Mouse (Mus musculus) forebrain, embryonic 11.5 days (tissue): Measurements from ENCODE around the gene Ms4a2. TPM values are rescaled to one million over a fixed set of nuclear protein-coding genes. Genes with fewer than 3 reads are reported as not detected.

Source experiments
- ATAC-seq: fragments of 200-750 bp; cut with Nextera tagmentation; replicated peaks from 2 replicates; pipeline ENCODE4 v1.8.0; 2017; ENCODE audit warnings: moderate TSS enrichment; ENCODE audit not compliant: low FRiP score
- DNase-seq: peaks from one replicate; pipeline ENCODE4 v3.0.0-alpha.2; 2017; ENCODE audit warnings: low spot score
- H3K27ac ChIP-seq: fragments of 300-500 bp; sonication (generic); 2 replicates; pipeline ENCODE4 v1.5.1; 2014; ENCODE audit warnings: low read depth, low read length
- H3K27me3 ChIP-seq: fragments of 300-500 bp; sonication (generic); 2 replicates; pipeline ENCODE4 v1.6.1; 2014; ENCODE audit warnings: mild to moderate bottlenecking, low read length, mixed read lengths; ENCODE audit not compliant: control insufficient read depth, insufficient read depth
- H3K36me3 ChIP-seq: fragments of 300-500 bp; sonication (generic); 2 replicates; pipeline ENCODE4 v1.6.1; 2014; ENCODE audit warnings: mild to moderate bottlenecking, low read length, moderate library complexity, mixed read lengths; ENCODE audit not compliant: control insufficient read depth, insufficient read depth
- H3K4me1 ChIP-seq: fragments of 300-500 bp; sonication (generic); replicated peaks from 2 replicates; pipeline ENCODE4 v1.6.1; 2014; ENCODE audit warnings: low read length, mixed read lengths; ENCODE audit not compliant: control insufficient read depth, insufficient read depth
- H3K4me2 ChIP-seq: fragments of 300-500 bp; sonication (generic); 2 replicates; pipeline ENCODE4 v1.6.1; 2014; ENCODE audit warnings: low read depth, mild to moderate bottlenecking, low read length, moderate library complexity, mixed read lengths; ENCODE audit not compliant: severe bottlenecking
- H3K4me3 ChIP-seq: fragments of 300-500 bp; sonication (generic); 2 replicates; pipeline ENCODE4 v1.5.1; 2014; ENCODE audit warnings: low read depth, low read length
- H3K9ac ChIP-seq: fragments of 300-500 bp; sonication (generic); 2 replicates; pipeline ENCODE4 v1.6.1; 2014; ENCODE audit warnings: low read length
- H3K9me3 ChIP-seq: fragments of 300-500 bp; sonication (generic); 2 replicates; pipeline ENCODE4 v1.6.1; 2016; ENCODE audit warnings: low read length, mixed read lengths; ENCODE audit not compliant: control insufficient read depth
- WGBS: fragments of 180-500 bp; shearing (Covaris S2); extraction: QIAGEN DNeasy Blood & Tissue Kit; methylation state at CpG from one replicate; pipeline ENCODE4 v1.1.7; 2014; 5-methylcytosine and 5-hydroxymethylcytosine counted together
- polyA plus RNA-seq: library from polyadenylated mRNA; unstranded; fragments of >200 nt; fragmentation: Nextera tagmentation; extraction: Ambion mirVana; gene quantifications from 2 replicates; pipeline ENCODE4 v1.2.1, GENCODE M21; 2014

The Ms4a2 gene
- polyA plus RNA-seq, 1 experiment from 2014 or later: not detected

- DNase-seq: no peak
- Histone ChIP-seq H3K4me2 (no peak overlapping the region), H3K9ac (no peak overlapping the region), H3K4me1 (no peaks in the 10 kb centered on the region), H3K36me3 (no peaks in the 10 kb centered on the region), H3K27ac (no peak overlapping the region), H3K4me3 (no peak overlapping the region), H3K9me3 (no peaks in the 10 kb centered on the region), H3K27me3 (no peaks in the 10 kb centered on the region)
- ATAC-seq: no peak
- 79% methylated on average over 2 of the region's 2 CpGs for WGBS
Measured at GRCm38 (mm10) chr19:11634330-11634729, 10.8 kb upstream of the Ms4a2 start.

- Histone ChIP-seq H3K4me2 (no peak overlapping the region), H3K27me3 (no peaks in the 10 kb centered on the region), H3K9me3 (no peaks in the 10 kb centered on the region), H3K27ac (no peak overlapping the region), H3K36me3 (no peaks in the 10 kb centered on the region), H3K4me3 (no peak overlapping the region), H3K4me1 (no peaks in the 10 kb centered on the region), H3K9ac (no peak overlapping the region)
- WGBS: 91% methylated on average over 1 of the region's 1 CpGs
- DNase-seq (no peak), ATAC-seq (no peak)
Measured at GRCm38 (mm10) chr19:11633732-11634131, 10.2 kb upstream of the Ms4a2 start.

- Histone ChIP-seq H3K4me3 (no peak overlapping the region), H3K27ac (no peak overlapping the region), H3K9ac (no peak overlapping the region), H3K36me3 (no peaks in the 10 kb centered on the region), H3K27me3 (no peaks in the 10 kb centered on the region), H3K4me2 (no peak overlapping the region), H3K9me3 (no peaks in the 10 kb centered on the region), H3K4me1 (no peaks in the 10 kb centered on the region)
- 88% methylated on average over 5 of the region's 5 CpGs for WGBS
- no peak for ATAC-seq
- DNase-seq: no peak
Measured at GRCm38 (mm10) chr19:11625231-11625630, 1.7 kb upstream of the Ms4a2 start.

GRCm38 (mm10) chr19:11624800-11625199 lies 1.3 kb upstream of the Ms4a2 start:
- no peaks in the 10 kb centered on the region for H3K36me3 ChIP-seq
- H3K27me3 ChIP-seq: no peaks in the 10 kb centered on the region
- DNase-seq (no peak), ATAC-seq (no peak)
- H3K4me3 ChIP-seq: no peak overlapping the region
- no peak overlapping the region for H3K4me2 ChIP-seq
- no peaks in the 10 kb centered on the region for H3K9me3 ChIP-seq
- no peaks in the 10 kb centered on the region for H3K4me1 ChIP-seq
- no peak overlapping the region for H3K9ac ChIP-seq
- H3K27ac ChIP-seq: no peak overlapping the region

- Histone ChIP-seq H3K4me3 (no peak overlapping the region), H3K4me1 (no peaks in the 10 kb centered on the region), H3K9ac (no peak overlapping the region), H3K36me3 (no peaks in the 10 kb centered on the region), H3K27me3 (no peaks in the 10 kb centered on the region), H3K27ac (no peak overlapping the region), H3K4me2 (no peak overlapping the region), H3K9me3 (no peaks in the 10 kb centered on the region)
- DNase-seq: no peak
- ATAC-seq: no peak
Measured at GRCm38 (mm10) chr19:11617983-11618382, 5.5 kb downstream of the Ms4a2 start.

GRCm38 (mm10) chr19:11614805-11615204 lies 8.7 kb downstream of the Ms4a2 start:
- Histone ChIP-seq H3K4me2 (no peak overlapping the region), H3K4me3 (no peak overlapping the region), H3K36me3 (no peaks in the 10 kb centered on the region), H3K9me3 (no peaks in the 10 kb centered on the region), H3K27ac (no peak overlapping the region), H3K4me1 (no peaks in the 10 kb centered on the region), H3K27me3 (no peaks in the 10 kb centered on the region), H3K9ac (no peak overlapping the region)
- 83% methylated on average over 2 of the region's 2 CpGs for WGBS
- DNase-seq: no peak
- ATAC-seq: no peak

- H3K4me1 ChIP-seq: no peaks in the 10 kb centered on the region
- DNase-seq (no peak), ATAC-seq (no peak)
- WGBS: 84% methylated on average over 8 of the region's 8 CpGs
- no peak overlapping the region for H3K4me2 ChIP-seq
- H3K9ac ChIP-seq: no peak overlapping the region
- no peaks in the 10 kb centered on the region for H3K9me3 ChIP-seq
- no peak overlapping the region for H3K27ac ChIP-seq
- H3K27me3 ChIP-seq: no peaks in the 10 kb centered on the region
- H3K4me3 ChIP-seq: no peak overlapping the region
- no peaks in the 10 kb centered on the region for H3K36me3 ChIP-seq
Measured at GRCm38 (mm10) chr19:11613776-11614443, 9.6 kb downstream of the Ms4a2 start.

- 94% methylated on average over 1 of the region's 1 CpGs for WGBS
- H3K4me2 ChIP-seq: no peak overlapping the region
- no peaks in the 10 kb centered on the region for H3K27me3 ChIP-seq
- H3K36me3 ChIP-seq: no peaks in the 10 kb centered on the region
- H3K9ac ChIP-seq: no peak overlapping the region
- no peak overlapping the region for H3K4me3 ChIP-seq
- no peaks in the 10 kb centered on the region for H3K4me1 ChIP-seq
- H3K27ac ChIP-seq: no peak overlapping the region
- ATAC-seq (no peak), DNase-seq (no peak)
- no peaks in the 10 kb centered on the region for H3K9me3 ChIP-seq
Measured at GRCm38 (mm10) chr19:11613084-11613483, 10.4 kb downstream of the Ms4a2 start.

GRCm38 (mm10) chr19:11612293-11612692 lies 11.2 kb downstream of the Ms4a2 start:
- H3K27me3 ChIP-seq: no peaks in the 10 kb centered on the region
- no peak overlapping the region for H3K27ac ChIP-seq
- no peaks in the 10 kb centered on the region for H3K4me1 ChIP-seq
- DNase-seq: no peak
- no peak overlapping the region for H3K9ac ChIP-seq
- H3K4me3 ChIP-seq: no peak overlapping the region
- ATAC-seq: no peak
- no peaks in the 10 kb centered on the region for H3K9me3 ChIP-seq
- no peaks in the 10 kb centered on the region for H3K36me3 ChIP-seq
- WGBS: 62% methylated on average over 2 of the region's 2 CpGs
- no peak overlapping the region for H3K4me2 ChIP-seq
